Mouse (Mus musculus) heart, adult 8-10 months (tissue): ENCODE measurements around the gene Slc25a30. TPM values are rescaled to one million over a fixed set of nuclear protein-coding genes. Genes with fewer than 3 reads are reported as not detected.
"Not testable (repeated sequence)": the region's sequence is repeated elsewhere in the genome, so short reads cannot be mapped to it uniquely, and the experiment has no call there.

Experiments used
- DNase-seq: peaks from one replicate; pipeline ENCODE4 v3.0.0; 2022; ENCODE audit warnings: low spot score
- total RNA-seq, 4 experiments: library from RNA; stranded (reverse); gene quantifications; 2 replicates each; pipeline ENCODE4 v1.2.4; 2022

Gene Slc25a30
- total RNA-seq: 10 to 100 TPM; 11.0 to 13.3 (median 11.6) TPM

DNA sequence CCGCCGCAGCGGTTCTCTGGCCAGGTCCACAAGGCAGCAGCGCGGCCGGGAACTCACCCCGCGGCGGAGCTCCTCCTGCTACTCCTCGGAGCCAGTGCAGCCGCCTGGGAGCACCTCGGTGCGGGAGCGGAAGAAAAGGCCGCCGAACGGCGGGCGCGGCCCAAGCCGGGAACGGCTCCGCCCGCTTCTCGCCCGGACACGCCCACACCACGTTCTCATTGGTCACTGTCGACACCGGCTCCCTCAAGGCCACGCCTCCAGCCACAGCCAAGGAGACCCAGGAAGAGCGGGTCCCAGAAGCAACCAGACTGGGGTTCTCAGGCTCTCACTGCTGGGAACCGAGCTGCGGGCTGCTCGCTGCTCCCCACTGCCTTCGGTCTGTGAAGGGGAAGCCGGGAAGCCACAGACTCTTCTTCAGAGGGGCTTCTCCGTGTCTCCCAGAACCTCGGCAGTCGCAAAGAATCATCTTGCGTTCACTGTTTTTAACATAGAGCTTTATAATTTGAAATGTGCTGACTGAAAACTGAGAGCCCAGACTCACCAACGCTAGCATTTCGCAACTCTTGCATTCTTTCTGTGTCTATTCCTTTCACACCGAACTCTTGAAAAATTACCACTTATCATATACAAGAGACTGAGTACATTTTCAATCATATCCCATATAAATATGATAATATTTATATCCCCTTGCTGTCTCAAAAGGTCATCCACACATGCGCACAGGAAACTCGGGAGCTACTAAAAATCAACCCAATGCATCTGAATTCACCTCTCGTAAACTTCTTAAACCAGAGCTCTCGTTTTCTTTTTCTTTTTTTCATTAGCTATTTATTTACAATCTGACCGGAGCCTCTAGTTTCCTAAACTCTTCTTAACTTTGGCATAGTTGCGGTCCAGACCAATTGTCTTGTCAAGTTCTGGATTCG is at the start of gene Slc25a30:
Slc25a30 (minus strand) TSS at position 170 of the 926 bp plus-strand sequence.
- DNase-seq: peak; percentile 97

DNA sequence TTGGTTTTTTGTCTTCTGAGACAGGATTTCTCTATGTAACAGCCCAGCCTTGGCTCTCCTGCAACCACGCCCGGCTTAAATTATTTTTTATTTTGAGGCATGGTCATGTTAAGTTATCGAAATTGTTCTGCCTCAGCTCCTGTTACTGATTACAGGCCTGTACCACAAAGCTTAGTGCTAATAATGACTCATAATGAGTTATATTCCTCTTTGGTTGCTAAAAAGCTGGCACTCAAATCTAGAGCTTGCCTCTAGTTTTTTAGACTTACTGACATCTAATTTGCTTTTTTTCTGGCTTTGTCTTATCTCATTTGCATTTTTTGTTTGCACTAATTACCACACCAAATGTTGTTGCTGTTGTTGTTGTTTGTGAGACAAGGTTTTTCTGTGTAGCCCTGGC is 49.7 kb upstream of the Slc25a30 start:
- no peak for DNase-seq

DNA sequence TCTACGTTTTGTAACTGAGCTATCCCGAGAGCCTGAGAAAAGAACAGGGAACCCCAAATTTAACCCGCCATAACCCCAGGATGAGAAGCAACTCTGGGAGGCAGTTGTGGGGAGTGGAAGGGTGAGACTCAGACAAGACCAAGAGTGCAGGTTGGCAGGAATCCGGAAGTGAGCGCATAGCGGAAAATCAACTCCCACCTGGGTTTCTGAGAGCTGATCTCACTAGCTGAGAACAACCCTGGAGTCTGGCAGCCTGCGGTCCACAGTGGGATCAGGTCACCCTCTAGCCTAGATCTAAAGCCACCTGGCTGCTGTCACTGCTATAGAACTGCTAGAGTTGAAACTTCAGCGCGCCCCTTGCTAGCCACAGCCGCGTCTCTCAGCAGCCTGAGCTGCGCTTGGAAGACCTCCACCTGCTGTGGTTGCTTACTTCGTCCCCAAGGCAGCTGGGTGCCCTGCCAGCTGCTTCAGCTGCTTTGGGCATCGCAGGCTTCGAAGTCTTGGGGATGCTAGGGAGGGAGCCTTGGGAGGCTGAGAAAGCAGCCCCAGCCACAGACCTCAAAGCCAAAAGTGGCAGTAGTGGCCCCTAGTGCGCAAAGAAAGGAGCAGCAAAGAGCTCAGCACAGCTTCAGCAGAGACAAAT is 48.0 kb upstream of the Slc25a30 start:
- DNase-seq: peak; percentile 81

DNA sequence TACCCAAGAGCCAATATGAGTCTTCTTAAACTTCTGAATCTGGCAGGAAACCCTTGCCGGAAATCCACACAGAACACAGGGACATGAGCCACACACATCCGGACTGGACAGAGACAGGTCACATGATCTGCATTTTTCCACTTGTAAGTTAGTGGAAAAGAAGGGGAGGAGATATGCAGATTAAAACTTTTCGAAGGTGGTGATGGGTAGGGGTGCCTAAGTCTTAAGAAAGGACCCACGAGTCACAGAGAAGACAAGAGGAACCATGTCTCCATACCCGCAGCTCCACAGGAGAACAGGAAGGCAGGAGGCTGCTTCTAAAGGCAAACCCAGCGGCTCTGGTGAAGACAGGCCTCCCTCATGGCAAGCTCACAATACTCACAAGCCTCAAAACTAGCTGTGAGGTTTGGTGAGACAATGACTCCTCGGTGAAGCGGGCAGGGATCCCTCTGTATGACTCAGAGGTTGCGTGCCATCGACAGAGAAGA is 47.5 kb upstream of the Slc25a30 start:
- peak; percentile 95 for DNase-seq

DNA sequence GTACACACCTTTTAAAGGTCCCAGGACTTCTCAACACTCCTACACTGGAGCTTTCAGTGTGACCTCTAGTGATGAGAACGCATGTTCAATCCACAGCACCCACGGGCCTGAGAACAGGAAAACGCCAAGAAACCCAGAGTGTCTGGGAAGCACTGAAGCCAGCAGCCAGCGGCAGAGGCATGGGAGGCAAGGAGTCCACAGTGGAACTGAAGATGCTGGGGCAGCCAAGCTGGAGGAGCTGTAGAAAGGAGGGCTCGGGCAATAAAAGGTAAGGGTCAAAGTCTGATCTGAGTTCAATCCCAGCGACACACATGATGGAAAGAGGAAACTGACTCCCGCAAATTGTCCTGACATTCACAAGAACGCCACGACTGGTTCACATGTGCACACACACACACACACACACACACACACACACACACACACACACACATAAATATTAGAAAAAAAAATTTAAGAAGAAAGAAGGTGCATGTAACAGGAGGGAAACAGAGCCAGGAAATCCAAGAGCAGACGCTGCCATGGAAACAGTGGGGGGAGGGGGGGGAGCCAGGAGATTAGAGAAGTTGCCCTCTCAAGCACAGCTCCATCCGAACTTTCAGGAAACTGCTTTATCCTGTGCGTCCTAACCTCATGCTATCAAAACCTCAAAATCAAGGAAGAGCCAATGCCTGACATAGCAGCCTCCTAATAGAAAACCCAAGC is 46.9 kb upstream of the Slc25a30 start:
- DNase-seq: no peak

DNA sequence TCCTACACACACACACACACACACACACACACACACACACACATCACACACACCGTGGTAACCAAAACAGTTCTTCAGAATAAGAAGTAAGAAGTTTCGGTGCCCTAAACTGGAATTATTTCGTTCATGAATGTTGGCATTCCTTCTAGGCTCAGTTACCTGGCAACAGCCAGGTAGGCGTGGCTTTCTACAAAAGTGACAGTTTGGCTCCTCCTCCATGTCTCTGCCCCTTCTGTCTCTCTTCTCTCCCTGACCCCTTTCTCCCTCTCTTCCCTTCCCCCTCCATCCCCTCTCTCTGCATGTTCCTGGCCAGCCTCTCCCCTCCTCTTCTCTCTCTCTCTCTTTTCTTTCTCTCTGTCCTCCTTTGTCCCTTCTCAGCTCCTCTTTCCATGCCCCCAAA is 46.1 kb upstream of the Slc25a30 start:
- DNase-seq: no peak

DNA sequence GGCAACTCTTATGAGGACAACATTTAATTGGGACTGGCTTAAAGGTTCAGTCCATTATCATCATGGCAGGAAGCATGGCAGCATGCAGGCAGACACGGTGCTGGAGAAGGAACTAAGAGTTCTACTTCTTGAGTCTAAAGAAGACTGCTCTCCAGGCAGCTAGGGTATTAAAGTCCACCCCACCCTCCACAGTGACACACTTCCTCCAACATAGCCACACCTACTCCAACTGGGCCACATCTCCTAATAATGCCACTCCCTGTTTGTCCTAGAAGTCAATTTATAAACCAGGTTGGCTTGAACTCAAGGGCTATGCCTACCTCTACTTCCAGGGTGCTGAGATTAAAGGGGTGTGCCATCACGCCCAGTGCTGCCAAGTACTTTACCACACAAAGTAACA is 45.2 kb upstream of the Slc25a30 start:
- no peak for DNase-seq

DNA sequence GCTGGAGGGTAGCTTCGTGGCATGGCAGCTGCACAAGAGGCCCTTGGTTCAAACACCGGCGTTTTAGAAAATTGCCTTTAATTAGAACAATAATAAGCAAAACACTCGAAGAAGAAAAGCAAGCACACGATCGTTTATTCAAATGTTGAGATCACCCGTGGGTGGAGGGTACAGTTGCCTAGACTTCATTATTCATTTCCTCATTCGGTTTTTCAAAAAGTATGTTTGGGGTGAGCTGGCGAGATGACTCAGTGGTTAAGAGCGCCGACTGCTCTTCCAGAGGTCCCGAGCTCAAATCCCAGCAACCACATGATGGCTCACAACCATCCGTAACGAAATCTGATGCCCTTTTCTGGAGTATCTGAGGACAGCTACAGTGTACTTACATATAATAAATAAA is 43.0 kb upstream of the Slc25a30 start:
- not testable (repeated sequence) for DNase-seq

DNA sequence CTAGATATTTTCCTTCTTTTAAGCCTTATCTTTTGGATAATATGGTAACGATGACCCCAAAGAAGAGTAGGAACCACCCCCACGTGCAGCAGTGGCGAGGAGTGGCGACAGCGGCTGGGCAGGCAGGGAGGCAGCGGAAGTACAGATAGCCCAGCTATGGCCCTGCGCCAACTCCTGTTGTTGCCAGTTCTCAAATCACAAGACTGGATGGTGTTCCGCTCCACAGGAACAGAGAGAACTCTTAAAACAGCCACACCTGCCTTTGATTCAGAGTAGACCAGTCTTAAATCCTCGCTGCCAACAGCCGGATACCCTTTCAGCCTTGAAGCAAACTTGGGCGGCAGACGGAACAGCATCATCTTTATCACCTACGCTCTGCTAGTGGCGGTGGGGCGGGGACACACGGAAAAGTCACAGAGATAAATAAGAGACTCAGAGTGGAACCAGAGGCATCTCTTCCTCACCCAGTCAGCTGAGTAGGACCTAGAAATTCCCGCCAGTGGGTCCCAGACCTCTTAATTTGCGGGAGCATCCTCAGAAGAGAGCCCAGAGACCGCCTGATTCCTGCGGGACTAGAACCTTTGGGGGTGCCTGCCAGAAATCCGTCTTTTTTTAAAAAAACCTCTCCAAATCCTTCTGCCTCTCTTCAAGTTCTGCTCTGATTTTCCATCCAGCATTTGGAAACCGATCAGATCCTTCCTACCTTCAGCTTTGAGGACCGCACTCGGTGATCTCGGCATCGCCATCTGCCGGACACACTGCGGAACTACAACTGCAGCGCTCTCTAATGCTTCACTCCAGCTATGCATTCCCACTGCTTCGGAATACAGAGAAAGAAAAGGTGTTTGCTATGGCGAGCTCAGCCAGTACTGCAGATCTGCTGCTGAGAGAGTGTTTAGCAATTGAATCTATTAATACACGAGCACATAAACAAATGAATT is 42.3 kb upstream of the Slc25a30 start:
- peak; percentile 92 for DNase-seq

DNA sequence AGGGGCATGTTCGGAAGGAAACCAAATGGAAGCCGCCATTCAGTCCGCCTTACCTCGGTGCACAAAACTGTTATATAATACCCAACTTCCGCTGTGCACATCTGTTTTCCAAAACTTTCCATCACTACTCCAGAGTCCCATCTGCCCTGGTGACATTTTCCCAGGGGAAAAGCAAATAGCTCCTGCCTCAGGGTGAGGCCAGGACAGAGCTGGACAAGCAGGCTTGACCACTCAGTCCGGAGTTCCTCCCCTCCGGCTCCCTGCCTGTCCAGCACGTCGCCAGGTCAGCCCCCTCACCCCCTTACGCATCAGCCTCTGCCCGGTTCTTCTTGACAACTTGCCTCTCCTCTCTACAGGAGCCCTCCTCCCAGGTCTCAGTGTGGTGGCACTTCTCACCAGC is 41.4 kb upstream of the Slc25a30 start:
- DNase-seq: no peak

DNA sequence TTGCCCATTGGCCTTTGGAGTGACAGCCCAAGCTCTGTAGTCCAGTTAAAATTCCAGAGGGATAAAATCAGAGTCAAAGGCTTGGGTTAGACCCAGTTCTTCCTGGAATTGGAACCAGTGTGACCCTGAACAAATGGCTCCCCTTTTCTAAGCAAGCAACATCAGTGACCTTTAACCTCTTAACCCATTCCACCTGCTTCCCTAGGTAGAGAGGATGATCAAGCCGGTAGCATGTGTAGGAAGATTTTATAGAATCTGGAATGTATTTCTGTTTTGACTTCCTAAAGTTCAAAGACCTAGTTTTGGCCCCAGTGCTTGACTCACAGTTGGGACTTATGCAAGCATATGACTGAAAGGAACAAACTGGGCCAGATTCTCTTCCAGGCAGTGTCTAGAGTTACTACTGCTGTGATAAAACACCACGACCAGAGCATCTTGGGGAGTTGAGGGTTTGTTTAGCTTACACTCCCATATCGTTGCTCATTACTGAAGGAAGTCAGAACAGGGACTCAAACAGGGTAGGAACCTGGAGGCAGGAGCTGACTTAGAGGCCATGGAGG is 40.1 kb upstream of the Slc25a30 start:
- DNase-seq: no peak

DNA sequence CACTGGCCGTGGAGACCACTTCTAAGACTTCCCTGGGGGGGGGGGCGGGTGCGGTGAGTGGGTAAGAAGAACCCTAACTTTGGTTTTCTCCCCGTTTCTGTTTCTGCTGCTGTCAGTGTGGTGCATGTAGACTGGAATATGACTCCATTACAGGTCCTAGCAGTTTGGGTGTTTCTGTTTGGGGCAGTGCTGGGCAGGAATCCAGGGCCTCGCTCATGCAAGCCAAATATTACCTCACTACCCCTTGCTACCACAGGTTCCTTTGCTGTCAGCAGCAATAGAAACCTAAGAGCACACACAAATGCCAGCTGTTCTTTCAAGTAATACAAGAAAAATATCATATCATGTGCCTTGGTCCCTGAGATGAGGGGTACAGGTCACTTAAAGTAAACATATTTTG is 33.2 kb upstream of the Slc25a30 start:
- no peak for DNase-seq

DNA sequence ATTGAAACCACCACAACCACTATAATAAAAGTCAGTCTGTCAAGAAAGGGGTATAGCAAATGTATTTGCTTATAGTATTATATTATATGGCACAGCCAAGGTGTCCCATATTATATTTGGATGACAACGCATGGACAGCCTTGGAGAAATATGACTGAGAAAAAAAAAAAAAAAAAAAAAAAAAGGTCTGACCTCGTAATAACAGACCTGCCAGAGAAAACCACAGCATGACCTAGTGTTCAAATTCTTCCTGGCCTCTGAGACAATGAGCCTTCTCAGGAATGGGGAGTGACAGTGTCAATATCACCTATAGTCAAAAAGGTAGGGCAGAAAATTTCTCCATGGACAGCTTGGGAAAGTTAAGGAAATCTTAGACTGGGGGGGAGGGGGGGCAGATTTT is 32.5 kb upstream of the Slc25a30 start:
- DNase-seq: no peak

DNA sequence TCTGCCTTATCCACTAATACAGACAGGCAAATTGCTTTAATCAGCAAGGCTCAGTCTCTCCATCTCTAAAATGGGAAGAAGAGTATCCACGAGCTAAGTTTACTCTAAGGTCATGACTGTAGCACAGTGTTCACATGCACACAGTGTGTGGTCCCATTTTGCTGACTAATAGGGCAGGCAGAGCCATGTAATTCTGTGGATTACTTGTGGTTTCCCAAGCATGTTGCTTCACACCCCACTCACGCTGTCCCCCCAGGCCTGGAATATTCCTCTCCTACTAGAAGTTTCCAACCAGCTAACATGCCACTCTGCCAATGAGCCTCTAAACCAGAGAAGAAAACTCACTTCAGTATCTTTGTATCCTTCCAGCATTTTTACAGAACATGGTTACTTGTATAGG is 31.7 kb upstream of the Slc25a30 start:
- no peak for DNase-seq

DNA sequence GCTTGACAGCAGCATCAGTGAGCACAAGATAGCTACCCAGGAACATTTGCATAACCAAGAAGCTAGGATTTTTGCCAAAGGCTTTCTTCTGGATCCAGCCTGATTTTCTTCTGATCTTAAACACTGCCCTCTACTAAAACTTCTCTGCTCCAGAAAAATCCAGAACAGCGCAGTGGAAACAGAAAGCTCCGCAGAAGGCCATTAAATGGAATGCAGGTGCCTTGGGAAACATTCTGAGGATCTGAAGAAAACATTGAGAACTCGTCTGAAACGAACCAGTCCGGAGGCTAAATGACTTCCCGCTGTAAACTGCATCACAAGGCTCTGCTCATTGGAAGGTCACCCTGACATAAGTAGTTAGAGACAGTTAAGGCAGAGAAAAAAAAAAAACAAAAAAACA is 23.1 kb upstream of the Slc25a30 start:
- no peak for DNase-seq

DNA sequence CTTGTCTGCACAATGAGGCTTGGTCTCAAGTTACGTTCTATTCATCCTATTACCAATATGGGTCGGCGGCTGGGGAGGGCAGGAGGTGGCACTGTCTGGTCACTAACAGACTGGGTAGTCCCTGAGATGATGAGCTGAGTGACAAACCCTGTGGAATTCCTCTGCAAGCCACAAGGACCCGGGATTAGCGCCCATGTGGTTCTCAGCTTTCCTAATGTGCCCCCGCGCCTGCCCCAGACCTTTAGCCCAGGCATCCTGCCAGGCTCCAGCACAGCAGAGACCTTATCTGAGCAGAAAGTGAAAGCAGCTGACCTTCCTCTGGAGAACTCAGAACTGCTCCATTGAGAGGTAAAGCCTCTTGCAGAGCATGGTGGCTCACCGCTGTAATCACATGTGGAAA is 21.0 kb upstream of the Slc25a30 start:
- DNase-seq: peak; percentile 65

DNA sequence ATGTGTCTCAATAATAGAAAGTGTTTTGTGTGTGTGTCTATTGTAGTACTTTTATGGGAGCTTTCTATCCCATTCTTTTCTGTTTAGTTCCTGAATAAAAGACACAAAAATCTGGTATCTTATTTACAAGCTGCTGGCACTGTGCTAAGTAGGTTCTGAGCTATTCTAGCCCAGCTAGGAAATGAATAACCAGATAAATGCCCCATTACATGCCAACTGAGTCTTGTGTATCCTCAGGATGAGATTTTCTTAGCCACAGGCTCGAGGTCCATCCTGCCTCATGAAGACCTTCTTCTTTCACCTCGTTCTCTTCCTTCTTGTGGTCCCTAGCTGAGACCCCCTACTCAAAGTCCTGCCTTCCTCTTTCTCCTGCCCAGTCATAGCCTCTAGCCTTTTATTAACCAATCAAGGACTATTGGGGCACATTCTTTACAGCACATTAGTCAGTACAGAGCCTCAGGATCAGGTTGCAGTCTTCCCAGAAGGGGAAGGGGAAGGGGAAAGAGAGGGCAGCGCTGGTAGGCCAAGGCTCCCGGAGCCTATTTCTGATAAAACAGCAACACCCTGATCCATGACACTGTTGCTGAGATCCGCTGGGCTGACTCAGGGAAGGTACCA is 11.0 kb upstream of the Slc25a30 start:
- DNase-seq: no peak

DNA sequence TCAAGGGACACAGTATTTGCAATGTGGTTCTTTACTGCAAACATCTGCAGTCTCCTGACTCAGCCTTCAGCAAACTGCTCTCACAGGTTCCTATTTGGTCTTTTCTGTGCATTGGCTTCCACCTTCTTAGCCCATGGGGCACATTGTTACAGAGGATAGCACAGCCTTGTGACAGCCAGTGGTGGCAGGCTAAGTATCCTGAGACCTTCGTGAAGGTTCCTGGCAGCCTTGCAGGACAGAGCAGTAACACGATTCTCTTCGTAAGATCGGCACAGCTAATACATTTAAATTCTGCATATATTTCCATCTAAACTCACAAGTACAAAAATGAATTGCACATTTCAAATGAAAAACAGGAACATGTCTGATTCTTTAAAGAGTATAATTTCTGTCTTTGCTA is 9.1 kb upstream of the Slc25a30 start:
- DNase-seq: no peak

DNA sequence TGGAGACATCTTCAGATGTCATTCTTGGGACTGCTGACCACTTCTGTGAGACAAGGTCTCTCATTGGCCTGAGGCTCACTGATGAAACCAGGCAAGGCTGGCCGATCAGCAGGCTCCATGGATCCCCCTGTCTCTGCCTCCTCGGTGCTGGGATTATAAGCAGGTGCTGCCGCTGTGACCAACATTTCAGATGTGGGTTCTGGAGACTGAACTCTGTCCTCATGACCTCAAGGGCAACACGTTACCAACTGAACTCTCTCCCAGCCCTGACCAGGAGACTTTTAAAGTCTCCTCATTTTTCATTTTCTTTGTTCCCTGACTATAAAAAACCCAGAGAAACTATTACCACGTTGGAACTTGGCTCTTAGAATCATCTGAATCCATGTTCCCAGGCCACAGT is 7.9 kb upstream of the Slc25a30 start:
- DNase-seq: no peak

DNA sequence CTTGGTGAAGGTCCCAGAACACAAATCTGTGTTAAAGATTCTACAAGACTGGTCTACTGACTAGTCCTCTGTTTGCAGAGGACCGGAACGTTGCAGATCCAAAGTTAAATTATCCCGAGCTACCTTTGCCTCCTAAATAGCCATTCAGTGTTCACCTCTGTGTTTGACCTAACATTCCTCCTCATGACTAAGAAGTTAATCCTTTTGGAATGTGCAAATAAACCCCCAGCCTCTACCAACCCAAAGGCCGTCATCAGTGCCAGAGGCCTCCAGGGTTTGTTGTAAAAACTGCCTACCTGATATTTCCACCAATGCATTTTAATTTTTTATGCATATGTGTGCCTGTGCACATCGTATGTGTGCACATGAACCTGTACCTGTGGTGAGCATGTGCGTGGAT is 7.5 kb upstream of the Slc25a30 start:
- no peak for DNase-seq
